Mouse (Mus musculus) CH12.LX (cell line): ENCODE measurements around the gene Wipi2.

Experiments
- CTCF ChIP-seq, 2 experiments: IDR thresholded peaks in 1 of 2; conservative IDR thresholded peaks in 1 of 2; 2 replicates each; pipeline ENCODE4 v1.5.1; 2011 to 2012; ENCODE audit warnings: low read depth in 2 of 2, low read length in 2 of 2, improper control_type of control experiment in 1 of 2, inconsistent platforms in 1 of 2, mild to moderate bottlenecking in 1 of 2, moderate library complexity in 1 of 2
- E2F4 ChIP-seq: IDR thresholded peaks from 2 replicates; pipeline ENCODE4 v1.6.1; 2011; ENCODE audit warnings: low read depth, low read length, improper control_type of control experiment; ENCODE audit not compliant: insufficient replicate concordance
- EP300 ChIP-seq: IDR thresholded peaks from 2 replicates; pipeline ENCODE4 v1.6.1; 2011; ENCODE audit warnings: low read length, improper control_type of control experiment
- HCFC1 ChIP-seq: IDR thresholded peaks from 2 replicates; pipeline ENCODE4 v1.6.1; 2012; ENCODE audit warnings: low read depth, mild to moderate bottlenecking, inconsistent platforms, low read length, improper control_type of control experiment
- MAFK ChIP-seq: IDR thresholded peaks from 2 replicates; pipeline ENCODE4 v1.6.1; 2011; ENCODE audit warnings: low read length, improper control_type of control experiment; ENCODE audit not compliant: insufficient replicate concordance
- MAX ChIP-seq: IDR thresholded peaks from 2 replicates; pipeline ENCODE4 v1.6.1; 2011; ENCODE audit warnings: low read length, improper control_type of control experiment
- NRF1 ChIP-seq: IDR thresholded peaks from 2 replicates; pipeline ENCODE4 v1.6.1; 2014; ENCODE audit warnings: low read depth, mild to moderate bottlenecking, inconsistent platforms, low read length, improper control_type of control experiment, moderate library complexity
- POLR2A ChIP-seq: IDR thresholded peaks from 2 replicates; pipeline ENCODE4 v1.6.1; 2011; ENCODE audit warnings: low read depth, mild to moderate bottlenecking, improper control_type of control experiment, low read length
- POLR2AphosphoS2 ChIP-seq: IDR thresholded peaks from 2 replicates; pipeline ENCODE4 v1.6.1; 2011; ENCODE audit warnings: low read depth, low read length, improper control_type of control experiment
- RCOR1 ChIP-seq: conservative IDR thresholded peaks from 2 replicates; pipeline ENCODE4 v1.6.1; 2012; ENCODE audit warnings: low read depth, mild to moderate bottlenecking, inconsistent platforms, low read length, improper control_type of control experiment
- SMC3 ChIP-seq: IDR thresholded peaks from 2 replicates; pipeline ENCODE4 v1.6.1; 2011; ENCODE audit warnings: low read depth, low read length, improper control_type of control experiment
- UBTF ChIP-seq: IDR thresholded peaks from 2 replicates; pipeline ENCODE4 v1.6.1; 2012; ENCODE audit warnings: low read depth, mild to moderate bottlenecking, inconsistent platforms, low read length, improper control_type of control experiment, moderate library complexity
- USF1 ChIP-seq: IDR thresholded peaks from 2 replicates; pipeline ENCODE4 v1.6.1; 2014; ENCODE audit warnings: low read depth, mild to moderate bottlenecking, inconsistent platforms, low read length, improper control_type of control experiment
- ZNF384 ChIP-seq: IDR thresholded peaks from 2 replicates; pipeline ENCODE4 v1.6.1; 2012; ENCODE audit warnings: low read depth, low read length, improper control_type of control experiment, inconsistent platforms

DNA sequence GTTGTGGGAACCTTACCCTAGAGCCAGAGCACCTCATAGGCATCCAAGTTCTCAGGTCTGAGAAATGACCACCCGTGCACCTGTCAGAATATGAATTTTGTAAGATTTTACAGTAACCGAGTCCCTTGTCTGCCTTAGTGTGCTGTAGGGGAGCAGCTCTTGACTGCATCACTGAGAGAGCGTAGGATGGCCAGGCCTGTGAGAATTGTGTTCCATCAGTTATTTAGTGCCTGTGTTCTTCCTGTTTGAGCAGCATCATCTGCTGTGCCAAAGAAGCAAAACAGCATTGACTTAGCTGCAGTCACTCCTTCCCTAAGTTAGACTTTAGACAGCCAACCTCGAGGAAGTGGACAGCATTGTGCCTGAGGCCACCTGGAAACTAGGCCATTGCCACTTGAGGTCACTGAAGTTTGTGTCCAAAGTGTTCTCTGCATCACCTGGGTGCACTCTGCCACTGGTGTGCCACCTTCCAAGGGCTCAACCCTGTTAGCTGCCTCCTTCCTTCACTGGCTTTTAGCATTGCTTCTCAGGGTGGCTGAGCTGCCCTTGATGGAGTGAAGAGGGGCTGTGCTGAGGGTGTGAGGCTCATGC lies 22.1 kb downstream of the Wipi2 start:
- TF ChIP-seq CTCF (conservative IDR thresholded peaks at IDR 0.05 in 1 of 2, IDR thresholded peaks at IDR 0.05 in 1 of 2; ENCODE audit: low read depth in 2 of 2, low read length in 2 of 2) (no peak), ZNF384 (no peak), UBTF (no peak), HCFC1 (no peak), POLR2A (no peak), EP300 (no peak), NRF1 (no peak), SMC3 (no peak), USF1 (no peak), MAX (no peak), MAFK (no peak), POLR2AphosphoS2 (no peak), E2F4 (no peak), RCOR1 (no peak)
